Mouse (Mus musculus): ENCODE data around the gene Stx18.

The Stx18 gene

GRCm38 (mm10) chr5:38137163-38137562 lies 98.6 kb downstream of the Stx18 start:
- no peak for DNase-seq

DNA sequence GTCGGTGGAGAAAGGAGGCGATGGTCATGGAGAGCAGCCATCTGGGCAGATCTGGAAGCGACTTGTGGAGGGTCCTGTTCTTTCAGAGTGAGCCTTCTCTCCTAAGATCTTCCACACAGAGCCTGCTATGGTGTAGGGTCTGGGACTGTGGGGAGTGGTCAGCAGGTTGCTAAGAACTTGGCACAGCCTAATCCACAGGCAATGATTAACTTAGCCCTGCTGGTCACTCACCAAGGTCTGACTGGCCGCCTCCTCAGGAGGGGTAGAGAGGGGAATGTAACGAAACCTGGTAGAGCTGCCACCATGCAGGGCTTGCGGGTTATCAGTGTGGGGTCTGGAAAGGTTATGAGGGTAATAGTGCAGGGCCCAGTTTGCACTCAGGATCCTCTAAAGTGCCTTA lies 102.4 kb downstream of the Stx18 start:
- DNase-seq, result no peak

- DNase-seq, result no peak
These were observed 108.0 kb downstream of the Stx18 start for GRCm38 (mm10) chr5:38146524-38146923.

DNA sequence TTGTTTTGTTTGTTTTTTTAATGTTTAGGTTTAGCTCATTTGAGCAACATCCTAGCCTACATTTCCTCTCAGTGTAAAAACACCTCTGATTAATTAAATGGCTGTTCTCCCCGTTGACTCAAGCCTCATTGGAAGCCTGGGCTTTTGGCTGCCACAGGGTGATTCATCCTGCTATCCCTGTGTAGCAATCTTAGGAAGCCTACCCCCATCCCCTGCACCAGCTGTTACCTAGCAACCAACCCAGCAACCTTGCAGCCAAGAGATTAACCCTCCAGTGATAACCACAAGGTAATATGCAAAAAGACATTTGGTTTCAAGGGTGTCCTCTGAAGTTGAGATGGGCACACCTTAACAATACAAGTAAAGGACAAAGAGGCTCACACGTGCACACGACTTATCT lies 112.7 kb downstream of the Stx18 start:
- DNase-seq, result no peak

DNA sequence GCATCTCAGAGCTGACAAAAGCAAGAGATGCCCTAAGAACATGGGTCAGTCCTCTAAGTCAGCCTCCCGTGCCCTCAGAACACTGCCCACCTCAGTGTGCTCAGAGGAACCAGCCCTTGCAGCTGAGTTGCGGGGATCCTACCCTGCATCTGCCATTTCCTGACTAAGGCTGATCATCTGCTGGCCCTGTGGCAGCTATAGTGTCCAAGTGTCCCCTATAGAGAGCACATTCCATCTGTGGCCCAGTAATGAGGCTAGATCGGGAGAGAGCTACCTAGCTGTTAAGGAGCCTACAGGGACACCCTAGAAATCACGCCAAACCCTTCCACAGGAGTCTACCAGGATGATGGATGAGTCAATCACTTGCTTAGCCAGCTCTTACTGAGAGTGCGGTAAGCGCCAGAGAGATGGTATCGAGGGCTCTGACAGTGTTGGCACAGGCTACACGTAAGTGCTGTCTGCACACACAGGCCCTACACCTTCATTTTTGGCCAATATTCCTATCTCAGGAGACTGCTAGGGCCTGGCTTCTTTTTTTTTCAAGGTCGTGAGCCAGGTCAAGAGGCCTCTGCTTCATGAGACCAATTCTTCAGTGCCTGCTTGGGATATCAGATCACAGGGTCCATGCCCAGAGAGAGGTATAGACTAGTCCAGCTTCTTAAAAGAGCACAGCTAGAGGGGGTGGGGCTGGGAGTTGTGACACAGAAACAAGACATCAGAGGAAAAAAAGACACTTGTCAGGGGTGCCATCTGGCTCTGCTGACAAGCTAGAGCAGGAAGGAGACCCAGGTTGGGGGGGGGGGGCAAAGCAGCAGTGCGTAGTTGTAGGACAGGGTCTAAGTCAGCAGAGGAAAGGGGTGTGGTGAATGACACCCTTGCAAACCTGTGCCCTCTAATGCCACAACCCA lies 113.9 kb downstream of the Stx18 start:
- no peak for DNase-seq

- DNase-seq, result no peak
These were observed 115.1 kb downstream of the Stx18 start for GRCm38 (mm10) chr5:38153636-38154035.

GRCm38 (mm10) chr5:38157481-38158020 lies 119.0 kb downstream of the Stx18 start:
- DNase-seq, result no peak

GRCm38 (mm10) chr5:38158501-38158946 lies 120.0 kb downstream of the Stx18 start:
- DNase-seq, result peak; percentile 64

DNA sequence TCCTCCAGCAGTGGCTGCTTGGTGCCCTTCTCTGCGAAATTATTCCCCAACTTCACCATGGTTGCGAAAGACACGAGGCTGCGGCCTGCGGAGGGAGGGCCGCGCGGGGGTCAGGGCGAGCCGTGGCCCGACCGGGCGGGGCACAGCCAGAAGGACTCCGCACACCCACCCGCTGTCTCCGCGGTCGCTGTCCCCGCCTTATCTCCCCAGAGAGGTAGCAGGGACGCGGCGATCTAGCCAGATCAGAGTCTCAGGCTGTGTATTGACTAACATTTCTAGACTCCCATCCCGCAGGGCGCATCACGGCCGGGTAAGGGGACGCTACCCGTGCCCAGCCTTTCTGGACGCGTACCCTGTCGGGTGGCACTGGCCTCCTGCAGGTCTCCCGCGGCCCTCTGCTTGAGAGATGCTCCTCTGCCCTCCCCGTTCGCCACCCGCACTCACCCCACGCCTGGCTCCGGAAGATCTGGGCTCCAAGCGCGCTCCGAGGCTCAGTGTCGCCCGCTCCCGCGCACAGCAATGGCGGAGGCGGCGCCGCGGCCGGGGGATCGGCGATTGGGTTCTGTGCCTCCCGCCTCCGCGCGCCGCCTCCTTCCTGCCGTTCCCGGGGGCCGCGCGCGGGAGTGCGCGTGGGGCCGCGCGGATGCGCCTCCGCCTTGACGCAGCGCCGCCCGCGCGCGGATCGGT lies 120.5 kb downstream of the Stx18 start:
- DNase-seq, result peak; percentile 93

DNA sequence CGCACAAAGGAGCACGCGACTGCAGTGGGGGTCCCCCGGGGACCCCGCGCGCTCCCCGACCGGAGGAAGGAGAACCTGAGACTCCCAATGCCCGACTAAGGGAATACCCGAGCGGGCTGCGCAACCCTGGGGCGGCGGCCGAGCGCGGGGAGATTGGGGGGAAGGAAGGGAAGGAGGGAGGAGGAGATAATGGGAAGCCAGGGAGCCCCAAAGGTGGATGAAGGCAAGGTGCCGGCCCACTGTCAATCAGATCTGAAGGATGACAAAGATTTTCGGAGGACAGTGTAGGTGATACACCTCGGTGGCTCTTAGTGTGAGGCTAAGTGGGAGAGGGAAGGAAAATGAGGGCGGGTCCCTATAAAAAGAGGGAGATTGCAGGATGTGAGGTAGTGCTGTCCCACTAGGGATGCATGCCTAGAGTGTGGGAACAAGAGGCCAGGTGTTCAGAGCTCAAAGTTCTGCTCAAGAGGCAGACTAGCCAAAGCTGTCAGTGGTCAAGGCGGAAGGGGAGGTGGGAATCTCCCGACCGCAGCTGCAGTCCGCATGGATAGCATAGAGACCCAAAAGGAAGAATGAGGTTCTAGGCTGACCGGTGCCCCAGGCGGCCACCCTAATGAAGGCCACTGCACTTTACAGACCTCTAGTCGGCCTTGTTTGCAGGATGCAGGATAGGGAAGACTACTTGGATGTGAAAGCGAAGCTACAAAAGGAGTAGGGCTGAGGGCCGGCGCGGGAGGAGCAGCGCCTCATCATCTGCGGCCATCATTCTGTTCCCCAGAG lies 121.3 kb downstream of the Stx18 start, which contains the start of gene Nsg1:
Gene Nsg1, minus strand, starts transcription at position 274 of the 780 bp plus-strand sequence.
- no peak for DNase-seq

DNA sequence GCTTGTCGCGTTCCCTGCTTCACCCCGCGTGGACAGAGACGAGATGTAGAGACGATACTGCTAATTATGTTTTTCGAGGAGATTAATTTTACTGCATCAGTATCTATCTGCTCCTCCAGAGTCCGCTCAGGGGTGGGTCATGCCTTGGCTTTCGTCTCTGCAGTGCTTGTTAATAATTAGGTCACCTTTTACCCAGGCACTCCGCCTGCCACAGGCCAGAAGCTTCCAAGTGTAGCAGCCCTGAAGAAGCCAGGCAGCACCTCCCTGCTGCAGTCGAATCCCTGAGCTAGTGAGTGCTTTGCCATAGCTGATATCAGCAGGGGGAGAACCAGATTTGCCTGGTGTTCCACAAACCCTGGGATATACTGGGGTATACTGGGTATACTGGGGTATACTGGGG lies 130.0 kb downstream of the Stx18 start:
- no peak for DNase-seq

- DNase-seq, result no peak
These were observed 135.2 kb downstream of the Stx18 start for GRCm38 (mm10) chr5:38173766-38174165.

- DNase-seq, result no peak
These were observed 135.8 kb downstream of the Stx18 start for GRCm38 (mm10) chr5:38174256-38174912.

- DNase-seq, result no peak
These were observed 146.2 kb downstream of the Stx18 start for GRCm38 (mm10) chr5:38184688-38185285.

GRCm38 (mm10) chr5:38187006-38187405 lies 148.5 kb downstream of the Stx18 start:
- DNase-seq, result no peak
